Mouse (Mus musculus): Measurements from ENCODE around the gene Foxp2.

The Foxp2 gene

DNA sequence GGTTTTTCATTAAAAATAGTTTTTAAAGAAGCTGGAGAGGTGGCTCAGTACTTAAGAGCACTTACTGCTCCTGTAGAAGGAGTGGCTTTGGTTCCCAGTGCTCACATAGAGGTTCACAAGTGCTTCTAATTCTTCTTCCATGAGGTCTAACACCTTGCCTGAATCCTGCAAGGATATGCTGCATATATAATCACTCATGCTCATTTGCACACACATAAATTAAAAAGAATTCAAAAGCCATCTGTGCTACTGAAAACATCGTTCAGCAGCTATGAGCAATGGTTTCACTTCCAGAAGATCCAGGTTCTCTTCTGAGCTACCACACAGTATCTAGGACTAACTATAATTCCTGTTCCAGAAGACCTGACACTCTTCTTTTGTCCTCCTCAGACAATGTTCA is 200.4 kb downstream of the Foxp2 start:
- DNase-seq (ENCODE audit: low spot score) = no peak

GRCm38 (mm10) chr6:15120916-15121315 is 219.8 kb downstream of the Foxp2 start:
- no peak for DNase-seq (ENCODE audit: low spot score)

DNA sequence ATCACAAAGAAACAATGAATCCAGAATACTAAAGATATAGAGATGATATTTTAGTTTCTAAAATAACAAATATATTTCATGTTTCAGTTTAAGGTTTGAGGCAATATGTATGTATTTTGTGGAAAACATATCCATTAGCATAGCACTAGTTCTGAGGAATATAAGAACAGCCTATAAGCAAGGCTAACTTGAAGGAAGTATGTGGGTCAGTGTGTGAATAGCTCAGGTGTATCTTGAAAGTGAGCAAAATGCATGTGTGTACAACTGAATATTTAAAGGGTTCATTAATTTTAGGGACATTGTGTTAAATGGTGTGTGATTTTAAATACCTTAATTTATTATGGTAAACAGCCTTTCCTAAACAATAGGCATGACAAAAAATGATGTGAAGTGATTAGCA is 220.2 kb downstream of the Foxp2 start:
- DNase-seq (ENCODE audit: low spot score) = no peak

DNA sequence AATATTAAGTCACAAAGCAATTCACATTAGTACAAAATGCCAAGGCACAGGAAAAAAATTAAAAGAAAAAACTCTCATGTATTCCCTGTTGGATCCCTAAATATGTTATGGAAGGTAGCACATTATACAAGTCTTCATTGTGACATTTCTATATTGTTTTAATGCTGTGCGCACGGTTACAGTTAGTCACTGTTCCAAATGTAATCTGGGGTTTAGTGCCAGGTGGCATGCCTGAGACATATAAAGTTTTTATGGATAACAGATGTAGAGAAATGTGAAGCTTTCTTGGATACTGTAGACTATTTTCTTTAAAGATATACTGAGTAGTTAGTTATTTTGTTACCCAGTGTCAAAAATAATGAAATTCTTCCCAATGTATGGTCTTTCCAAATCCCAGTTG is 229.0 kb downstream of the Foxp2 start:
- DNase-seq (ENCODE audit: low spot score) = no peak

GRCm38 (mm10) chr6:15142094-15142493 is 240.9 kb downstream of the Foxp2 start:
- no peak for DNase-seq (ENCODE audit: low spot score)

GRCm38 (mm10) chr6:15151619-15152018 is 250.5 kb downstream of the Foxp2 start:
- no peak for DNase-seq (ENCODE audit: low spot score)

GRCm38 (mm10) chr6:15163508-15164053 is 262.4 kb downstream of the Foxp2 start:
- no peak for DNase-seq (ENCODE audit: low spot score)

GRCm38 (mm10) chr6:15176754-15177153 is 275.6 kb downstream of the Foxp2 start:
- DNase-seq (ENCODE audit: low spot score) = no peak

DNA sequence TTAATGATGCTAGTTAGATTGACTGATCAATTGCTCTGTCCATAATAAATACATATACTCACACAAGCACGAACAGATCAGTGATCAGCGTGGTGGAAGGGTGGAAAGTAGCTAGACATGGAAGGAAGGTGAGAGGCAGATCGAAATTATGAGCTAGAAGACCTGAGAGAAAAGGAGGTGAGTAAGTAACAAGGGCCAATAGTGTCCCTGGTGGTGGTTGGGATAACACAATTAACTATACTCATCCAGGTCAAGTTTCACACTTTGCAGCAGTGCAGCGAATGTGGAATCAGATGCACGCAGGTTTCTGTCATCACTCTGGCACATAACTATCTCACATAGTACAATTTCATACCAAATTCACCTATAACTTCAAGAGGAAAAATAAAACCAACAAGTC is 291.7 kb downstream of the Foxp2 start:
- DNase-seq (ENCODE audit: low spot score) = no peak

GRCm38 (mm10) chr6:15242176-15242942 is 341.2 kb downstream of the Foxp2 start:
- no peak for DNase-seq (ENCODE audit: low spot score)

GRCm38 (mm10) chr6:15257393-15257792 is 356.2 kb downstream of the Foxp2 start:
- no peak for DNase-seq (ENCODE audit: low spot score)

GRCm38 (mm10) chr6:15257893-15258292 is 356.7 kb downstream of the Foxp2 start:
- no peak for DNase-seq (ENCODE audit: low spot score)

DNA sequence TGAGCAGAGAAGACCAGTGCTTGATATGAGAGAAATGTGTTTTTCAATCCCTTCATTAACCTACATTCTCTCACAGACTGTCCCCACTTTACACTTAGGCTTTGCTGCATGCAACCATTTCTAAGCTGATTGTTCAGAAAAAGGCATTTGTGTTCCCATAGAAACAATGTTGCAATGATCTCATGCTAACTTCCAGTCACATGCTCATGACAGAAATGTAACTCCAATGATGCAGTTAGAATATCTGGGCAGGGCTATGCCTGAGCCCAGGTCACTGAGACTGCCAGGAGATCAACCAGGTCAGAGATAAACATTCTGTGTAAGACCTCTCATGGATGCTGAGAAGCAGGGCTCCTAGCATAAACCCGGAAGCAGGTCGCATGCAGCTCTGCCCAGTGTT is 367.0 kb downstream of the Foxp2 start:
- no peak for DNase-seq (ENCODE audit: low spot score)

- no peak for DNase-seq (ENCODE audit: low spot score)
These were observed 384.1 kb downstream of the Foxp2 start for GRCm38 (mm10) chr6:15285213-15285612.

- DNase-seq (ENCODE audit: low spot score) = no peak
These were observed 392.9 kb downstream of the Foxp2 start for GRCm38 (mm10) chr6:15294081-15294480.

GRCm38 (mm10) chr6:15299279-15299678 is 398.1 kb downstream of the Foxp2 start:
- DNase-seq (ENCODE audit: low spot score) = no peak

DNA sequence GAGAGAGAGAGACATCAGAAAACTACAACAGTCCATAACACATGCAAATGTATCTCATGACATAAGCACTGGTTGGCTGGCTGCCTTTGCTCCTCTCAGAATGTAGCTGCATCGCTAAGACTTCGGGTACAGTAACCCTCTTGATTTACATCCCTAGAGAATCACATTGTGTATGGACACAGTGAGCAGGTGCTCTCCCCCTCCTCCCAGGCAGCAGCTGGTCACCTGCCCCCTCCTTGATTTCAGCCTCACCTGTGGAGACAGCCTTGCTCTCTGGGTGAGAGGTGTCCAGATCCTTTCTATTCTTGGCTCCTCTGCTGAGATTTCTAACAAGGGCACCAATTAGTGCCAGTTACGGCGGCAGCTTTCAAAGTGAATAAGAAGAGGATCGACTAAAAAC is 409.5 kb downstream of the Foxp2 start:
- no peak for DNase-seq (ENCODE audit: low spot score)

DNA sequence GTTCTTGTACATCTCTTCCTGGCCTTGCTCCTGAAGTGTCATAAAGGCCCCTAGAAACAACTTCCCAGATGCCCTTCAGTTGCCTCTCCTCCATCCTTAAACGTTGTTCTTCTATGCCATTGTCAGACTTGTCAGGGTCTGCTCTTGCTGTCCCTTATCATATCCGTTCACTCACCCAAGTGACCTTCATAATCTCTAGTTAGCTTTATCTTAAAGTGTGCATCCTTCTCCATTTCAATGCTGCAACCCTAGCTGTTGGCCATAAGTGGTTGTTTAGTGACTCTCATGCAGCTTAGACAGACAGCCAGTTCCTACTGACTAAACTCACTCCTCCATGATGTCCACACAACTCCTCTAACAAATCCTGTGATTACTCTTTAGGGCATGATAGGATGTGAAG is 415.8 kb downstream of the Foxp2 start:
- DNase-seq (ENCODE audit: low spot score) = no peak

- no peak for DNase-seq (ENCODE audit: low spot score)
These were observed 417.2 kb downstream of the Foxp2 start for GRCm38 (mm10) chr6:15318343-15318742.

GRCm38 (mm10) chr6:15321551-15321974 is 420.4 kb downstream of the Foxp2 start:
- no peak for DNase-seq (ENCODE audit: low spot score)

DNA sequence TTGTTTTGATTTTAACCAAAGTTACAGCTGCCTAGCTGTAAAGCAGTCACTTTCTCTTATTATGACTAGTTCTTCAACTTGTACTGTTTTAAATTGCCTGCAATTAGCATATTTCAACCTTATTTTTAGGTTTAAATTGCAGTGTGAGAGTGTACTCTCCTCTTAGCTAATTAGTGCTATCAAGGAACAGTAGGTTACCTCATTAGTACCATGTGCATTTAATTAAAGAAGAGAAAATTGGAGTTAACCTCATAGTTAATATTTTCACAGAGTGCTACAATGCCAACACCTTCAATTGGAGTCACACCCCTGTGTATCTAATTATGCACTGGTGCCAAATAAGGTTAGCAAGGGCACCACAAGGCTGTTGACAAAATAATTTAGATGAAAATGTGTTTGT is 421.9 kb downstream of the Foxp2 start:
- DNase-seq (ENCODE audit: low spot score) = no peak

DNA sequence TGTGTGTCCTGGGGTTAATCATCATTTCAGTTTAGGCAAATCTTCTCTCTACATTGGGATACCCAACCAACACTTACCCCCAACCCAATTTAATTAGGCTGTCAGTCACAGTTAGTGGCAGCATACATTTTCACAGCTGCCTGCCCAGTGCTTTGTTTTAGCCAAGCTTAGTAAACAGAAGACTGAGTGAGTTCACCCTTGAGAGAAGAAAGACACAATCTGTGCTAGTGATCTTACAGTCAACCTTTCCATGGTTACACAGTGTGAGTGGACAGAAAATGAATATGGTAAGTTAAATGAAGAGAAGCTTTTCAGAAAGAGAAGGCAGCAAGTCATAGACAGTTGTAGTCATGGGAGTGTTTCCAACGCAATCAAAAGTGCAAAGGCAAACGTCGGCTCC is 446.6 kb downstream of the Foxp2 start:
- no peak for DNase-seq (ENCODE audit: low spot score)

- DNase-seq (ENCODE audit: low spot score) = no peak
These were observed 454.7 kb downstream of the Foxp2 start for GRCm38 (mm10) chr6:15355852-15356251.

- DNase-seq (ENCODE audit: low spot score) = no peak
These were observed 469.1 kb downstream of the Foxp2 start for GRCm38 (mm10) chr6:15370281-15370680.
